Mouse (Mus musculus): ENCODE measurements around the gene Hspa4.

Gene Hspa4

DNA sequence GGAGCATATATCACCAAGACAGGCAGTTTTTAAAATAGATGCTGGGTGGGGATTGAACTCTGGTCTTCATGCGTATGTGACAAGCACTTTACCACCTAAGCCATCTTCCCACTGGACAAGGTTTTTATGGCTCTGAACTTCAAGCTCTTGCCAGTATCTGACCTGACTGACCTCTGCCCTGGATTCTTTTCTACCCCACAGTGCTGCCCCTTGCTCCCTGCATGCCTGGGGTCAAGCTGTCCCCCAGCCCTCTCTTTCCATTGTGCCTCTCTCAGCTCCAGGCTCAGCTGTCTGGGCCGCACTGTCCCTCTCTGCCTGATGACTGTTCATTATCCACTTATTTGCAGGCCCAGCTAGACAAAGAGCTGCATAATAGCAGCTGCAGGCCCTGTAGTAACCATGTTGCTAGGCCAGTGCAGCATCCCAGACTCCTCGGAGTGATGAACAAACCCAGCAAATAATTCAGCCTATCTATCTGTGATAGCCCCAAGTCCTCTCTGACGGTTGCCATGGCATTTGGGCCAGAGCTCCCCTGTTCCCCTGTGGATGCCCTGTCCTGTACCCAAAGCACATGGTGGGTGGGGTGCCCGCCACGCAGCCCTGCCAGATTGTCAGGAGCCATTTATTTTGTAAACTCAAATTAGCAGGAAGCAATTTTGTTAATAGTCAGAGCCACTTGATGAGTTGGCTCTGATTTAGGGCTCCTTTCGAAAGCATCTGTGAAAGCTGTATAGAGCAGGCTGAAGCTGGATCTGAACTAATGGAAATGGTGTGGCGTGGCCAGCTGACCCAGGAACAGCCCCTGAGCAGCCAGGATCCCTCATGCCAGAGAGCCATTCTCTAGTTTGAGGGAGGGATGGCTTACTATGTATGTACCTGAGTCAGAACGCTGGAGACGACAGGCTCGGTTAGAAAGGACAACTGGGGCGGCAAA lies 47.8 kb downstream of the Hspa4 start:
- no peak for DNase-seq (ENCODE audit: low spot score)

DNA sequence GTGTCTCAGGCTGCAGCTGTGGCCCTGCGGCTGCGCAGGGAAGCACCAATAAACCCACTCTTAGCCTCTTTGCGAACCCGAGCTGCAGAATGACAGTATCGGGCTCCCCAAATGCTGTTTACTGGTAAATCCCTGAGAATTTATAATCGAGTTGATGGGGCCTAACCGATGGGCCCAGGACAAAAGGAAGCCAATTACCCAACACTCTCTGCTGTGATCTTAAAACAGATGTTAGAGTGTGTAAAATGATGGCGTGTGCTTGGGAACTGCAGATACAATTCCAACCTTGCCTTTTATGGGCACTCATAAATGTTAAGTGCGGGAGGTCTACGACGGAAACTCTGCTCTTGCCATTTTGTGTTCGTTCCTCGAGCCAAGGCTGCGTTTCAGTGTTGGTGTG lies 49.5 kb downstream of the Hspa4 start:
- no peak for DNase-seq (ENCODE audit: low spot score)

DNA sequence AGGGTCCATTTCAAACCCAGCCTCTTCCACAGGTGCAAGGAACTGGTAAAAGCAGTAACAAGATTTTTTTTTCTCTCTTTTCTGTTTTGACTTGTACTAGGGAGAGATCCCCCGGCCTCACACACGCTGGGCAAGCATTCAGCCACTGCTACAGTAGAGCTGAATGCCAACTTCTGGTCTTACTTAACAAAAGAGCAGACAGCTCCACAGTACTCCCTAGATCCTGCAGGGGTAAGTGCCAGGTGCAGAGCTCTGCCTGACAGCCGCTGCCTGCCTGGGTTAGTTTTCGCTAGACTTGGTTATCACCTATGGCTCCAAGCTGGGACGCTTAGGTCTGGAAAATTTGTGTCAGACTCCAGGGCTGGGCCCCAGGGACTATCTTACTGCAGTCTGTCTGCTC lies 50.6 kb downstream of the Hspa4 start:
- DNase-seq (ENCODE audit: low spot score), result no peak

DNA sequence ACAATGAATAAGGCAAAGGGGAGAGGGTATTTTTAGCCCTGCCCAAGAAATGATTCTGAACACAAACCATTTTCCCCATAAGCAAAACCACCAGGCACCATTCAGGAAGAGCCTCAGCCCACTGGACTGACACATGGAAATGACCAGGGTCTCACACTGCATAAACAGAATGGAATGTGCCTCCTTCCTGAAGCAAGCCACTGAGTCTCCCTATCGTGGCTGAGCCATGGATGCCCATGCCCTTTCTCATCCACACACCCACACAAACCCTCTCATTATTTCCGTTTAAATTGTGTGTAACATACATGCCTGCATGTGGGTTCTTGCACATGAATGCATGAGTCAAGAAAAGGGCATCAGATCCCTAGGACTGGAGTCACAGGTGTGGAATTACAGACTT lies 54.7 kb downstream of the Hspa4 start:
- no peak for DNase-seq (ENCODE audit: low spot score)

DNA sequence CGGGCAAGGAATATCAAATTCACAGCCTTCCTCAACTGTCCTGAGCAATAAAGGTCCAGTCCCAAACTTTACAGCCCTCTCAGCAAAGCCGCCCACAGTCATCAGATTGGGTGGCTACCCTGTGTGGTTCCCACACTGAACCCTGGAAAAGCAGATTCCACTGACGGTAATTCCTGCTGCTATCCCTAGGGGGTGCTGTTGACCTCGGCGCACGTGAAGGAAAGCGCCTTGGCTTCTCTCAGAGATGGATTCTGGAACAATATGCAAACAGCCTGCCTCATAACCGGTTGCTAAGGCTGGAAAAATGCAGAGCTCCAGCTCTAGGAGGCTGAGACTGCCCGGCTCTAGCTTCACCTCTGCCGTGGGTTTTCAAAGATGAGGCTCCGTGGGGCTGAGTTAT lies 57.1 kb downstream of the Hspa4 start:
- DNase-seq (ENCODE audit: low spot score), result no peak

DNA sequence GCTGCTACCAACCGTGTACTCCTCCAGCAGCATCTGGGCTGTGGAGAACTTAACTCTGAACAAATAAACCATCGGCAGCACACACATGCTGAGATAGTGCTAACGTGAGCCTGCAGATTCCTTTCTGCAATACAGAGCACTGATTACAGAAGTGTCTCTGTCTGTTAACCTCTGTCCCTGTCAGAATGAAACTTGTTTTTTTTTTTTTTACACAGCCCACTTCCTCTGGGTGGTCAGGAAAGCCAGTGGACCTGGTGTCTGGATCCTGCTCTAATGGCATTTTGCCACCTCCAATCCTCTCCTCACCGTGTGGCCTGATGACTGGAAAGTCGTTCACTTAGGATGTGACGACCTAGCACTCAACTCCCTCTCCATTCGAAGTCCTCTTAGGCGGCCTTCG lies 66.7 kb downstream of the Hspa4 start:
- no peak for DNase-seq (ENCODE audit: low spot score)

DNA sequence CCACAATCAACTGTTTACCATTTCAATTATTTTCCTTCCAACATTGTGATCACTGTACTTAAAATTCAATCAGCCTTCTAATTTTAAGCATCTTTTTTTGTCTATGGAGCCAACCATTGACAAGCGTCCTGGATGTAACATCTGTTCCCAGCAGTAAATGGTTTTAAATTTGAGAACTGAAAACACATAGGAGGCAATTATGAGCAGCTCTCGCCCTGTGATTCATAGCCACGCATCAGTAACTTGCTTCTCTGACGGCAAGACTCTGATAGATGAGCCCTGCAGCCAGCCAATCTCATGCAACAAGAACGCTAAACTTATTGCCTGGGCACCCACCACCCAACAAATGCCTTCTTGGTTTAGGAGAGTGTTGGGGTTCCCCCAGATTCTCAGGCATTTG lies 68.4 kb downstream of the Hspa4 start:
- DNase-seq (ENCODE audit: low spot score), result no peak

DNA sequence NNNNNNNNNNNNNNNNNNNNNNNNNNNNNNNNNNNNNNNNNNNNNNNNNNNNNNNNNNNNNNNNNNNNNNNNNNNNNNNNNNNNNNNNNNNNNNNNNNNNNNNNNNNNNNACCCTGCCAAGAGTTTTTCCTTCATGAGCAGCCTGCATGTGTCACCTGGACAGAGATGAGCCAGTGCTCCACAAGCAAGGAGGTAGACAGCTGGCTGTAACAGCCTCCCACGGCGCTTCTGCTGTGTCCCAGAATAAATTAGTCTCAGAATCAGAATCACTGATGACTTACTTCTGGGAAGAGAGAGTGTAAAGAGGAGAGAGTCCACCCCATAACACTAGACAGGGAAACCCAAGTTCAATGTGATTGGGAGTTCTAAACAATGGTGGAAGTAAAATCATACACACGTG lies 71.2 kb downstream of the Hspa4 start:
- no peak for DNase-seq (ENCODE audit: low spot score)

DNA sequence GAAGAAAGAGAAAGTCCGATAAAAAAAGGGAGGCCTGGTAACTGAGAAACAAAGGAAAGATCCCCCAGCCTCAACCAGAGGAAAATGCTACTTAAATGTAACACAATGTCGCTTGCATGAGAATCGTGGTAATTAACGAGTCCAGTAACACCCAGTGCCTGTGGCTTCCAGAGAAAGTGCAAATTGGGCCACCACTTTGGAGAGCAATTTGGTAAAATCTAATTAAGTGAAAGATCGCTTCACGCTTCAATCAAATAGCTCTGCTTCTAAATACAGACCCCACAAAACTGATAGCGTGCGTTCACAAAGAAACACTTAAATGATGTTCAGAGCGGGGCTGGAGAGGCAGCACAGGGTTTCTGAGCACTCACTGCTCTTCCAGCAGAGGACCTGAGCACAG lies 89.4 kb downstream of the Hspa4 start:
- DNase-seq (ENCODE audit: low spot score), result no peak

Data from spleen, adult 12 weeks (tissue).